Mouse (Mus musculus) liver, postnatal 0 days (tissue): ENCODE measurements around the gene 9030025P20Rik.

Experiments
- CTCF ChIP-seq: sonication (generic); IDR thresholded peaks from 2 replicates; pipeline ENCODE4 v1.5.1; 2016; ENCODE audit warnings: antibody characterized with exemption, low read depth
- EP300 ChIP-seq: IDR thresholded peaks from 2 replicates; pipeline ENCODE4 v1.6.1; 2016; ENCODE audit warnings: antibody characterized with exemption, low read depth, mild to moderate bottlenecking

- TF ChIP-seq EP300: no peak
- TF ChIP-seq CTCF: no peak
These were observed 49.6 kb upstream of the 9030025P20Rik start for GRCm38 (mm10) chr17:14928631-14929030.
